Mouse (Mus musculus) MEL (cell line): ENCODE data around the gene Basp1. TPM values are rescaled to one million over a fixed set of nuclear protein-coding genes. Genes with fewer than 3 reads are reported as not detected.

ENCODE experiments used
- DNase-seq: peaks from one replicate; pipeline ENCODE4 v3.0.0; 2011; ENCODE audit warnings: low read depth, low spot score
- H3K27ac ChIP-seq: 2 replicates; pipeline ENCODE4 v1.5.1; 2012; ENCODE audit warnings: low read depth, mild to moderate bottlenecking, control low read depth, low read length, moderate library complexity; ENCODE audit not compliant: control insufficient read depth
- H3K27me3 ChIP-seq, 2 experiments: fragments of 150-350 bp in 1 of 2; sonication (generic) in 1 of 2; 2 replicates each; pipeline ENCODE4 v1.6.1; 2012; ENCODE audit warnings: low read length in 2 of 2, mild to moderate bottlenecking in 2 of 2, improper control_type of control experiment in 1 of 2, moderate library complexity in 1 of 2; ENCODE audit not compliant: insufficient read depth in 2 of 2, control insufficient read depth in 1 of 2
- H3K36me3 ChIP-seq, 2 experiments: 2 replicates each; pipeline ENCODE4 v1.6.1; 2012 to 2014; ENCODE audit warnings: low read length in 2 of 2, improper control_type of control experiment in 1 of 2, inconsistent platforms in 1 of 2, mild to moderate bottlenecking in 1 of 2; ENCODE audit not compliant: insufficient read depth in 2 of 2, control insufficient read depth in 1 of 2
- H3K4me1 ChIP-seq, 2 experiments: fragments of 150-350 bp in 1 of 2; sonication (generic) in 1 of 2; 2 replicates each; pipeline ENCODE4 v1.6.1; 2012; ENCODE audit warnings: low read length in 2 of 2, improper control_type of control experiment in 1 of 2, mild to moderate bottlenecking in 1 of 2; ENCODE audit not compliant: insufficient read depth in 2 of 2, control insufficient read depth in 1 of 2
- H3K4me3 ChIP-seq, 2 experiments: fragments of 150-350 bp in 1 of 2; sonication (generic) in 1 of 2; 2 replicates each; pipeline ENCODE4 v1.5.1; 2012; ENCODE audit warnings: low read depth in 2 of 2, low read length in 2 of 2, mild to moderate bottlenecking in 2 of 2, moderate library complexity in 2 of 2, control low read depth in 1 of 2, improper control_type of control experiment in 1 of 2; ENCODE audit not compliant: control insufficient read depth in 1 of 2, insufficient read depth in 1 of 2
- H3K79me2 ChIP-seq: 2 replicates; pipeline ENCODE4 v1.6.1; 2012; ENCODE audit warnings: mild to moderate bottlenecking, low read length, moderate library complexity; ENCODE audit not compliant: control insufficient read depth, poor library complexity, insufficient read depth
- H3K9ac ChIP-seq: 2 replicates; pipeline ENCODE4 v1.6.1; 2012; ENCODE audit warnings: low read depth, mild to moderate bottlenecking, control low read depth, low read length, moderate library complexity; ENCODE audit not compliant: control insufficient read depth, poor library complexity, severe bottlenecking
- H3K9me3 ChIP-seq: fragments of 150-350 bp; sonication (generic); replicated peaks from 2 replicates; pipeline ENCODE4 v1.6.1; 2012; ENCODE audit warnings: mild to moderate bottlenecking, low read length, improper control_type of control experiment, moderate library complexity; ENCODE audit not compliant: insufficient read depth
- BHLHE40 ChIP-seq: IDR thresholded peaks from 2 replicates; pipeline ENCODE4 v1.6.1; 2012; ENCODE audit warnings: low read depth, mild to moderate bottlenecking, inconsistent platforms, low read length, improper control_type of control experiment, borderline replicate concordance
- E2F4 ChIP-seq: IDR thresholded peaks from 2 replicates; pipeline ENCODE4 v1.6.1; 2011; ENCODE audit warnings: low read depth, low read length, improper control_type of control experiment, borderline replicate concordance
- ELF1 ChIP-seq: IDR thresholded peaks from 2 replicates; pipeline ENCODE4 v1.6.1; 2014; ENCODE audit warnings: low read depth, mild to moderate bottlenecking, inconsistent platforms, low read length, improper control_type of control experiment, moderate library complexity
- ETS1 ChIP-seq: IDR thresholded peaks from 2 replicates; pipeline ENCODE4 v1.6.1; 2012; ENCODE audit warnings: low read depth, mild to moderate bottlenecking, inconsistent platforms, low read length, improper control_type of control experiment, moderate library complexity
- GABPA ChIP-seq: IDR thresholded peaks from 2 replicates; pipeline ENCODE4 v1.6.1; 2012; ENCODE audit warnings: low read depth, mild to moderate bottlenecking, inconsistent platforms, low read length, improper control_type of control experiment, moderate library complexity
- KAT2A ChIP-seq: conservative IDR thresholded peaks from 2 replicates; pipeline ENCODE4 v1.6.1; 2012; ENCODE audit warnings: low read depth, low read length, improper control_type of control experiment, inconsistent platforms
- MAX ChIP-seq: IDR thresholded peaks from 2 replicates; pipeline ENCODE4 v1.6.1; 2011; ENCODE audit warnings: low read length, improper control_type of control experiment
- MYB ChIP-seq: IDR thresholded peaks from 2 replicates; pipeline ENCODE4 v1.6.1; 2011; ENCODE audit warnings: mild to moderate bottlenecking, low read depth, low read length, improper control_type of control experiment
- MYC ChIP-seq: IDR thresholded peaks from 2 replicates; pipeline ENCODE4 v1.6.1; 2011; ENCODE audit warnings: low read depth, mild to moderate bottlenecking, low read length, improper control_type of control experiment, moderate library complexity
- NRF1 ChIP-seq: IDR thresholded peaks from 2 replicates; pipeline ENCODE4 v1.6.1; 2014; ENCODE audit warnings: low read depth, mild to moderate bottlenecking, inconsistent platforms, low read length, improper control_type of control experiment, moderate library complexity; ENCODE audit not compliant: poor library complexity, insufficient read depth, severe bottlenecking
- RAD21 ChIP-seq: IDR thresholded peaks from 2 replicates; pipeline ENCODE4 v1.6.1; 2011; ENCODE audit warnings: mild to moderate bottlenecking, low read depth, low read length, improper control_type of control experiment
- SIN3A ChIP-seq: IDR thresholded peaks from 2 replicates; pipeline ENCODE4 v1.6.1; 2012; ENCODE audit warnings: low read length, improper control_type of control experiment, inconsistent platforms
- USF2 ChIP-seq, 2 experiments: IDR thresholded peaks; 2 replicates each; pipeline ENCODE4 v1.6.1; 2011 to 2012; ENCODE audit warnings: improper control_type of control experiment in 2 of 2, low read length in 2 of 2, borderline replicate concordance in 1 of 2, inconsistent platforms in 1 of 2, low read depth in 1 of 2, mild to moderate bottlenecking in 1 of 2; ENCODE audit not compliant: insufficient read depth in 1 of 2
- ZC3H11A ChIP-seq: IDR thresholded peaks from 2 replicates; pipeline ENCODE4 v1.6.1; 2012; ENCODE audit warnings: low read depth, mild to moderate bottlenecking, inconsistent platforms, low read length, improper control_type of control experiment
- ZKSCAN1 ChIP-seq: IDR thresholded peaks from 2 replicates; pipeline ENCODE4 v1.6.1; 2012; ENCODE audit warnings: low read depth, mild to moderate bottlenecking, inconsistent platforms, low read length, improper control_type of control experiment, moderate library complexity
- ZNF384 ChIP-seq: IDR thresholded peaks from 2 replicates; pipeline ENCODE4 v1.6.1; 2012; ENCODE audit warnings: low read depth, mild to moderate bottlenecking, inconsistent platforms, low read length, improper control_type of control experiment
- polyA plus RNA-seq, 2 experiments: library from polyadenylated mRNA; stranded (reverse) in 1 of 2; unstranded in 1 of 2; fragments of >175 nt in 1 of 2; fragments of >200 nt in 1 of 2; gene quantifications; 2 replicates each; pipeline versions ENCODE4 v1.2.1 to v1.2.4; 2012; ENCODE audit warnings: low replicate concordance in 2 of 2, low read depth in 1 of 2; ENCODE audit not compliant: insufficient read length in 2 of 2, insufficient read depth in 1 of 2, missing spikeins in 1 of 2
- total RNA-seq: library from RNA; depleted of rRNA; stranded (reverse); fragments of 300-350 nt; gene quantifications from 2 replicates; pipeline ENCODE4 v1.2.3, GENCODE M21; 2012

Gene Basp1
- total and polyA plus RNA-seq, 3 experiments = 0.12 TPM; not detected in 2

- H3K4me3 ChIP-seq = no peak overlapping the region
- no peaks in the 10 kb centered on the region for H3K79me2 ChIP-seq
- H3K9me3 ChIP-seq = no peaks in the 10 kb centered on the region
- DNase-seq = no peak
- H3K36me3 ChIP-seq = no peaks in the 10 kb centered on the region
- no peak overlapping the region for H3K27ac ChIP-seq
- no peak for TF ChIP-seq ETS1
- TF ChIP-seq ZNF384 = no peak
- no peak for TF ChIP-seq KAT2A
- TF ChIP-seq ZC3H11A = no peak
- TF ChIP-seq BHLHE40 = no peak
- no peak for TF ChIP-seq NRF1
- no peak overlapping the region for H3K9ac ChIP-seq
- no peaks in the 10 kb centered on the region for H3K4me1 ChIP-seq
- H3K27me3 ChIP-seq = no peaks in the 10 kb centered on the region; a peak in 1 of 4 replicates
Observed at GRCm38 (mm10) chr15:25365503-25365902, 48.1 kb downstream of the Basp1 start.

GRCm38 (mm10) chr15:25364819-25365463, 48.6 kb downstream of the Basp1 start:
- Histone ChIP-seq H3K4me1 (no peaks in the 10 kb centered on the region), H3K9me3 (no peaks in the 10 kb centered on the region), H3K36me3 (no peaks in the 10 kb centered on the region), H3K79me2 (no peaks in the 10 kb centered on the region), H3K27me3 (no peaks in the 10 kb centered on the region; a peak in 1 of 4 replicates), H3K4me3 (no peak overlapping the region), H3K9ac (no peak overlapping the region), H3K27ac (no peak overlapping the region)
- TF ChIP-seq GABPA (no peak), MAX (no peak), ZKSCAN1 (no peak), MYB (no peak), SIN3A (no peak), RAD21 (no peak), USF2 (IDR thresholded peaks at IDR 0.05; ENCODE audit: borderline replicate concordance in 1 of 2, insufficient read depth in 1 of 2, low read depth in 1 of 2, low read length in 2 of 2) (no peak), ELF1 (no peak), E2F4 (no peak), MYC (no peak)
- no peak for DNase-seq
